Mouse (Mus musculus): ENCODE results near the gene Fam168b. TPM values are rescaled to one million over a fixed set of nuclear protein-coding genes. Genes with fewer than 3 reads are reported as not detected.

Gene Fam168b
- total and polyA plus RNA-seq, 3 experiments: 47.6 to 148 (median 50.6) TPM

GRCm38 (mm10) chr1:34810293-34810692 lies 32.6 kb downstream of the Fam168b start:
- Histone ChIP-seq H3K27ac (no peak overlapping the region), H3K27me3 (ENCODE audit: control insufficient read depth, insufficient read depth, low read length) (no peaks in the 10 kb centered on the region), H3K79me2 (replicated peaks; ENCODE audit: control insufficient read depth, insufficient read depth, low read length) (no peaks in the 10 kb centered on the region), H3K36me3 (ENCODE audit: control insufficient read depth, insufficient read depth, low read length) (no peaks in the 10 kb centered on the region), H3K9ac (ENCODE audit: low read depth, low read length) (no peak overlapping the region), H3K4me3 (no peak overlapping the region), H3K4me1 (ENCODE audit: control insufficient read depth, insufficient read depth, low read length) (no peaks in the 10 kb centered on the region)
- no peak for TF ChIP-seq EP300 (IDR thresholded peaks at IDR 0.05; ENCODE audit: insufficient read depth, low read depth, low read length)
- no peak for TF ChIP-seq POLR2A (IDR thresholded peaks at IDR 0.05; ENCODE audit: insufficient read depth, low read depth, low read length)
- TF ChIP-seq CTCF (IDR thresholded peaks at IDR 0.05): no peak
- intact Hi-C loops (cut with DNase I): loop anchor here (5.0 kb wide), 1 partner anchor 57 kb away; no protein-coding TSS in a partner anchor
- no peak for DNase-seq
- WGBS: 89% methylated on average over 11 of the region's 11 CpGs

- 85% methylated on average over 8 of the region's 8 CpGs for WGBS
Measured at GRCm38 (mm10) chr1:34808445-34808844, 34.4 kb downstream of the Fam168b start.

GRCm38 (mm10) chr1:34805931-34806520 lies 36.8 kb downstream of the Fam168b start:
- intact Hi-C loops (cut with DNase I): no loop called here
- H3K4me3 ChIP-seq: no peak overlapping the region
- H3K36me3 ChIP-seq (ENCODE audit: control insufficient read depth, insufficient read depth, low read length): no peaks in the 10 kb centered on the region
- no peak overlapping the region for H3K9ac ChIP-seq (ENCODE audit: low read depth, low read length)
- no peak for TF ChIP-seq CTCF (IDR thresholded peaks at IDR 0.05)
- TF ChIP-seq EP300 (IDR thresholded peaks at IDR 0.05; ENCODE audit: insufficient read depth, low read depth, low read length): no peak
- no peak for TF ChIP-seq POLR2A (IDR thresholded peaks at IDR 0.05; ENCODE audit: insufficient read depth, low read depth, low read length)
- no peak overlapping the region for H3K27ac ChIP-seq
- H3K27me3 ChIP-seq (ENCODE audit: control insufficient read depth, insufficient read depth, low read length): no peaks in the 10 kb centered on the region
- no peak for DNase-seq
- H3K4me1 ChIP-seq (ENCODE audit: control insufficient read depth, insufficient read depth, low read length): peaks cover 2% of the 10 kb centered on the region; the same call in 1 of the 2 replicates
- H3K79me2 ChIP-seq (replicated peaks; ENCODE audit: control insufficient read depth, insufficient read depth, low read length): no peaks in the 10 kb centered on the region
- WGBS: 35% methylated on average over 35 of the region's 35 CpGs

More at GRCm38 (mm10) chr1:34808445-34808844, 34.4 kb downstream of the Fam168b start:
- no peak overlapping the region for H3K9ac ChIP-seq (ENCODE audit: low read depth, low read length)
- H3K36me3 ChIP-seq (ENCODE audit: control insufficient read depth, insufficient read depth, low read length): no peaks in the 10 kb centered on the region
- H3K4me3 ChIP-seq: no peak overlapping the region
- H3K27me3 ChIP-seq (ENCODE audit: control insufficient read depth, insufficient read depth, low read length): no peaks in the 10 kb centered on the region
- no peak for DNase-seq
- no peak overlapping the region for H3K27ac ChIP-seq
- intact Hi-C loops (cut with DNase I): no loop called here
- H3K79me2 ChIP-seq (replicated peaks; ENCODE audit: control insufficient read depth, insufficient read depth, low read length): no peaks in the 10 kb centered on the region
- H3K4me1 ChIP-seq (ENCODE audit: control insufficient read depth, insufficient read depth, low read length): no peaks in the 10 kb centered on the region
- TF ChIP-seq CTCF (IDR thresholded peaks at IDR 0.05): no peak
- TF ChIP-seq EP300 (IDR thresholded peaks at IDR 0.05; ENCODE audit: insufficient read depth, low read depth, low read length): no peak
- no peak for TF ChIP-seq POLR2A (IDR thresholded peaks at IDR 0.05; ENCODE audit: insufficient read depth, low read depth, low read length)

GRCm38 (mm10) chr1:34804863-34805262 lies 38.0 kb downstream of the Fam168b start:
- intact Hi-C loops (cut with DNase I): no loop called here
- Histone ChIP-seq H3K79me2 (replicated peaks; ENCODE audit: control insufficient read depth, insufficient read depth, low read length) (no peaks in the 10 kb centered on the region), H3K4me3 (no peak overlapping the region), H3K27me3 (ENCODE audit: control insufficient read depth, insufficient read depth, low read length) (no peaks in the 10 kb centered on the region), H3K9ac (ENCODE audit: low read depth, low read length) (no peak overlapping the region), H3K27ac (no peak overlapping the region), H3K36me3 (ENCODE audit: control insufficient read depth, insufficient read depth, low read length) (no peaks in the 10 kb centered on the region), H3K4me1 (ENCODE audit: control insufficient read depth, insufficient read depth, low read length) (peaks cover 2% of the 10 kb centered on the region; the same call in 1 of the 2 replicates)
- 93% methylated on average over 7 of the region's 7 CpGs for WGBS
- TF ChIP-seq POLR2A (IDR thresholded peaks at IDR 0.05; ENCODE audit: insufficient read depth, low read depth, low read length) (no peak), CTCF (IDR thresholded peaks at IDR 0.05) (no peak), EP300 (IDR thresholded peaks at IDR 0.05; ENCODE audit: insufficient read depth, low read depth, low read length) (no peak)
- no peak for DNase-seq

GRCm38 (mm10) chr1:34802290-34802642 lies 40.6 kb downstream of the Fam168b start:
- H3K27me3 ChIP-seq (ENCODE audit: control insufficient read depth, insufficient read depth, low read length): no peaks in the 10 kb centered on the region
- H3K9ac ChIP-seq (ENCODE audit: low read depth, low read length): no peak overlapping the region
- H3K4me1 ChIP-seq (ENCODE audit: control insufficient read depth, insufficient read depth, low read length): peaks cover 2% of the 10 kb centered on the region; the same call in 1 of the 2 replicates
- DNase-seq: peak in 1 of 2 experiments; percentile 18
- no peaks in the 10 kb centered on the region for H3K36me3 ChIP-seq (ENCODE audit: control insufficient read depth, insufficient read depth, low read length)
- no peak overlapping the region for H3K27ac ChIP-seq
- intact Hi-C loops (cut with DNase I): no loop called here
- H3K4me3 ChIP-seq: no peak overlapping the region; the same call in 1 of the 2 replicates
- H3K79me2 ChIP-seq (replicated peaks; ENCODE audit: control insufficient read depth, insufficient read depth, low read length): no peaks in the 10 kb centered on the region
- TF ChIP-seq POLR2A (IDR thresholded peaks at IDR 0.05; ENCODE audit: insufficient read depth, low read depth, low read length) (no peak), CTCF (IDR thresholded peaks at IDR 0.05) (no peak)
- 39% methylated on average over 7 of the region's 7 CpGs for WGBS

- H3K27ac ChIP-seq: no peak overlapping the region; the same call in 1 of the 2 replicates
- 1% methylated on average over 47 of the region's 47 CpGs for WGBS
- TF ChIP-seq POLR2A (IDR thresholded peaks at IDR 0.05; ENCODE audit: insufficient read depth, low read depth, low read length) (no peak), CTCF (IDR thresholded peaks at IDR 0.05) (no peak), EP300 (IDR thresholded peaks at IDR 0.05; ENCODE audit: insufficient read depth, low read depth, low read length) (no peak)
- intact Hi-C loops (cut with DNase I): no loop called here
- H3K4me1 ChIP-seq (ENCODE audit: control insufficient read depth, insufficient read depth, low read length): peaks cover 2% of the 10 kb centered on the region; the same call in 1 of the 2 replicates
- no peaks in the 10 kb centered on the region for H3K27me3 ChIP-seq (ENCODE audit: control insufficient read depth, insufficient read depth, low read length)
- no peaks in the 10 kb centered on the region for H3K36me3 ChIP-seq (ENCODE audit: control insufficient read depth, insufficient read depth, low read length)
- peak overlapping the region; percentile 77 for H3K9ac ChIP-seq (ENCODE audit: low read depth, low read length)
- peak overlapping the region; percentile 75 for H3K4me3 ChIP-seq
- no peaks in the 10 kb centered on the region for H3K79me2 ChIP-seq (replicated peaks; ENCODE audit: control insufficient read depth, insufficient read depth, low read length)
- DNase-seq: peak; percentile 78 to 81
Measured at GRCm38 (mm10) chr1:34801616-34802289, 41.1 kb downstream of the Fam168b start.
